Mouse (Mus musculus) brain, embryonic 14.5 days (tissue): Measurements from ENCODE around the gene Creb3l2. TPM values are rescaled to one million over a fixed set of nuclear protein-coding genes. Genes with fewer than 3 reads are reported as not detected.
A peak's percentile ranks its signal among the peaks of the same experiment; 100 is the strongest.
"Not testable (repeated sequence)": the region's sequence is repeated elsewhere in the genome, so short reads cannot be mapped to it uniquely, and the experiment has no call there.

Source experiments
- DNase-seq: peaks from one replicate; pipeline ENCODE4 v3.0.0-alpha.2; 2011; ENCODE audit warnings: low read depth
- CTCF ChIP-seq: fragments of 200-500 bp; IDR thresholded peaks from 2 replicates; pipeline ENCODE4 v1.5.1; 2012; ENCODE audit warnings: inconsistent platforms, mild to moderate bottlenecking, moderate library complexity, borderline replicate concordance; ENCODE audit not compliant: insufficient read depth, insufficient read length; ENCODE audit errors: extremely low read depth
- POLR2A ChIP-seq: fragments of 200-500 bp; IDR thresholded peaks from 2 replicates; pipeline ENCODE4 v1.6.1; 2012; ENCODE audit warnings: mild to moderate bottlenecking, inconsistent platforms, borderline replicate concordance; ENCODE audit not compliant: poor library complexity, insufficient read depth, insufficient read length, severe bottlenecking; ENCODE audit errors: extremely low read depth
- polyA plus RNA-seq: library from polyadenylated mRNA; depleted of rRNA; stranded (reverse); fragments of >200 nt; gene quantifications from 2 replicates; pipeline ENCODE4 v1.2.3, GENCODE M21; 2012

Gene Creb3l2
- polyA plus RNA-seq, 1 experiment, result 6.4 TPM

DNA sequence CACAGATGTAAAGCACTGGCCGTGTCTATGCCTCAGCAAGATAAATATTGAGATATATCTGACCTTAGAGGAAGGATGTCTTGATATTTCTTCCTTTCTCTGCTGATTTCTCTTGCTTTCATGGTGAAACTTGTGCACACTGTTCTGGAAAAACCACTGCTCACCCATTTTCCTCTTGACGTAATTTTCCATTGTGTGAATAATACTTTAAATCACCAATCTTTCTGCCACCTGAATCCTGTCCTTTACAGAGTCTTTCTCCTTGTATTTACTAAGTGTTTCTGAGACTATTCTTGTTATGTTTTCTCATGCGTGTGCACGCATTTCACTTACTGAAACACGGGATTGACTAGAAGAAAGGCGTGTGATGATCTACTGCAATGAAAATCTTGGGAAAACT is 18.7 kb upstream of the Creb3l2 start:
- no peak for DNase-seq
- TF ChIP-seq POLR2A (no peak), CTCF (no peak)

DNA sequence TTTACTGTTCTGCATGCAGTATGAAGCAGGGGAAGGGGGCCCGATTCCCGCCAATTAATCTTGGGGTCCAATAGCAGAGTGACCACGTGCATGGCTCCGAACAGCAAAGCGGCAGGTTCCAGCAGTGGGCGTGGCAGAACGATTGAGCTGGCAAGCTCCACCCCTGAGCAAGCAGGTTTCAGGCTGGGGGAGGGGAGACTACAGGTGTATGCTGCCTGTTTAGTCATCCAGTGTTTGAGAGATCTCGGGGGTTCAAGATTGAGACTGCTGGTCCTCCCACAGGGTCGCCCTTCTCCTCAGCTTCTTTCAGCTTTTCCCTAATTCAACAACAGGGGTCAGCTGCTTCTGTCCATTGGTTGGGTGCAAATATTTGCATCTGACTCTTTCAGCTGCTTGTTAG is 17.7 kb upstream of the Creb3l2 start:
- DNase-seq, result not testable (repeated sequence)

DNA sequence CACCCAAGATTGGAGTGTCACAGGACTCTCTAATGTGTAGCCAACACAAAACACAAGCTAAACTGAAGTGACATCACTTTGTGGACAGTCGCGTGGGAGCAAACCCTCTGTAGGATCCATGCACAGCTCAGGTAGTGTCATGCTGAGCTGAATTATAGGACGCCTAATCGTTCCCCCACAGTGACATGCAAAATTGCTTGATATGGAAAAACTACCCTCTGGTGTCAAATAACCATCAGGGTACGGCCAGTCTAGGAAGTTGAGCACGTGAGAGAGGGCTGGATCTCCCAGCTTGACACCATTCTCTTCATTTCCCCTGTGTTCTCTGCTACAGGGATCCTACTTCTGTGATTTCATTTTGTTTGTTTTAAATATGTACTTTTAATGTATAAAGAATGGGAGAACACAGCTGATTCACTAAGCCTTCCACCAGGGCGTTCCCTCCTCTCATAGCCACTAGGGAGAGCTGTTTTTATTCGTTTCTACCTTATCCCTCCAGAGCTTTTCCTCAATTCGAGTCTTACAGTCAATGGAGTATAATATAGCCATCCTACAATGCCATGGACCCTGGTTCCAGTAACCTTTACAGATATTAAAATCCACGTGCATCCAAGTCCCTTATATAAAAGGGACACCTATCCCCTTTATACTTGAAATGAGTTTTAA is 16.2 kb upstream of the Creb3l2 start:
- TF ChIP-seq CTCF (peak; percentile 18; the same call in 1 of the 2 replicates), POLR2A (no peak)
- peak; percentile 7 for DNase-seq

DNA sequence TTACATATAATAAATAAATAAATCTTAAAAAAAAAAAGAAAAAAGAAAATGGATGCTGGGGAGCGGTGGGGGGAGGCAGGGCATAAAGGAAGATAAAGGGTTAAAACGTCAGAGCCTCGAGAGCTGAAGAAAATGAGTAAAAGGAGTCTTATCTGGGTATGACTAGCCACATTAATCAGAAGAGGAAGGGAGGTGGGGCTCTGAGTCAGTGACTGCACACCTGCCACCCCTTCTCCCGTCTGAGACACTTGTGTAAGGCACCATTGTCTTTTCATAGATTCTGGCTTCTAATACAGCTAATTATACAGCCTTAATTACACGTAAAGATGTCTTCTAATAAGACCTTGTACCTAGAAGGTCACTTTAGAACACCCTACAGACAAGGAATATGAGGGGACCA is 13.6 kb upstream of the Creb3l2 start:
- no peak for DNase-seq

DNA sequence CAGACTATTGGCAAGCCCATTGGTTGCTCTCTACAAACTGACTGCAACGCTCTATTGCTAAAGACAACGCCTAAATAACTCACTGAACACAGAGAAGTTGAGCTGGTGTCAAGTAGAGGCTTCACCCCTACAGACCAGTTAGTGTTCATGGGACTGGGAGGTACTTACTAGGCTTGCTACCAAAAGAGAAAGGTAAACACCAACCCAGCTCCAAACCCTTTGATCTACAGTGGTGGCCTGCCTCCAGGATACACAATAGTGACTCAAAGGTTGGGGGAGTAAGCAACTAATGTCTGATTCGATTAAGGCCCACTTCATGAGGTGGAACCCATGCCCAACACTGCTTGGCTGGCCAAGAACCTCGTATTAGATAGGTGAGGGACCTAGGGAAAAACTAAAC is 11.1 kb upstream of the Creb3l2 start:
- no peak for TF ChIP-seq POLR2A
- TF ChIP-seq CTCF, result no peak
- DNase-seq, result no peak

More for the DNA sequence above, 13.6 kb upstream of the Creb3l2 start:
- TF ChIP-seq CTCF, result no peak
- TF ChIP-seq POLR2A, result no peak

DNA sequence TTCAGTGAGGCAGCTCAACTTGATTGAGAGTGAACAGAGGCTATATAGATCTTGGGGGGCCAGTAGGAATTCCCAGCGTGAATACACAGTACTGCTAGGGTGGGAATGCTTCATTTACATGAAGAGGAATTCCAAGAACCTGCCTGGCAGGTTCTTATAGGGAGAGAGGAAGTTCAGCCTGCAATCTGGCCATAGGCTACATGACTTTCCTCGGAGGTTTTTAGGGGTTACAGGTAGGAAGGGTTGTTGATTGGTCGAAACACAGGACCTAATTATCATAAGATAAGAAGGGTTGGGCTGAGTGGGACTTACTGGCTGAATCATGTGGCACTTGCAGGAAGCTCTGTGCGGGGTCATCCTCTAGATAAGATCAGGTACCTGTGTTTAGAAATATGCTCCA is 9.7 kb upstream of the Creb3l2 start:
- TF ChIP-seq POLR2A (no peak), CTCF (no peak)

DNA sequence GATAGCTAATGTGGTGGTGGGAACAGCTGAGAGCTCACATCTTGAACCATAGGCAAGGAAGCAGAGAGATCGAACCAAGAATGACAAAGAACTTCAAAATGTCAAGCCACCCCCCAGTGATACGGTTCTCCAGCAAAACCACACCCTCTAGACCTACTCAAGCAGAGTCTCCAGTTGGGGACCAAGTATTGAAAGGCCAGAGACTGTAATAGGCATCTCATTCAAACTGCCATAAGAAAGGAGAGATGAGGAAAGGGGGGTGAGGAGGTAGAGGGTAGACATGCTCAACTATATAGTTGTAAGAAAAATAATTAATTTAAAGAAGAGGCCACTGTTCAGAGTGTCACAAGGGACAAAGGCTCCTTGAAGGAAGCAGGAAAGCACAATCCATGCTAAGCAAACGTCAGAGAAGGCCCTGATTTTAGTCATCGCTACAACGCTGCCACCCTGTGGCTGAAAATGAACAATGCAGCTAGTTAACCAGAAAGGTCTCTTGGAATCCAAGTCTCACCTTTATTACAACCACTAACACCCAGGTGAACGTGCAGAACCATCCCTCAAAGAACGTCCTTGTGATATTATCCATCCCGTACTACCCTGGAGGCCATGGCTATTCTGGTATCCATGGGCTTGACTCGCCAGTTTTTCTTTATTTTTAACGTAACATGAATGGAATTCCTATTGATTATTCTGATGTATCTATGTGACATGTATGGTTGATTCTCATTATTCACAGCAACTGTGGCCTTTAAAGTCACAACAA is 5.9 kb upstream of the Creb3l2 start:
- peak; percentile 85 for DNase-seq
- TF ChIP-seq POLR2A, result no peak
- peak; percentile 82 for TF ChIP-seq CTCF

More for the DNA sequence above, 9.7 kb upstream of the Creb3l2 start:
- DNase-seq, result no peak

DNA sequence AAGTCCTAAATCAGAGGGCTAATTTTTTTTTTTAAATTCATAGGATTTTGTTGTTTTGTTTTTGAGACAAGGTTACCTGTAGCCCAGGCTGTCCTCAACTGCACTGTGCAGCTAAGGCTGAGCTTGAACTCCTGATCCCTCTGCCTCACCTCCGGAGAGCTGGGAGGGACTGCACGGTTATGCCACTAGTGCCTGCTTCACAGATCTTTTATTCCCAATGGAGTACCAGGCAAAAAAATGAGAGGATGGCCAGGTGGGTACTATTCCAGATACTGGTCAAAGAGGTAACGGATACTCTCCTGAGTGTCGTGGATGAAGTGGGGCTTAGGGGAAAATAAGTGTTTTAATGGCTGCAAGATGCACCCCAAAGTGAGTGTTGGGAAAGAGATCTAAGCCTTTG is 835 bp upstream of the Creb3l2 start:
- DNase-seq, result no peak

DNA sequence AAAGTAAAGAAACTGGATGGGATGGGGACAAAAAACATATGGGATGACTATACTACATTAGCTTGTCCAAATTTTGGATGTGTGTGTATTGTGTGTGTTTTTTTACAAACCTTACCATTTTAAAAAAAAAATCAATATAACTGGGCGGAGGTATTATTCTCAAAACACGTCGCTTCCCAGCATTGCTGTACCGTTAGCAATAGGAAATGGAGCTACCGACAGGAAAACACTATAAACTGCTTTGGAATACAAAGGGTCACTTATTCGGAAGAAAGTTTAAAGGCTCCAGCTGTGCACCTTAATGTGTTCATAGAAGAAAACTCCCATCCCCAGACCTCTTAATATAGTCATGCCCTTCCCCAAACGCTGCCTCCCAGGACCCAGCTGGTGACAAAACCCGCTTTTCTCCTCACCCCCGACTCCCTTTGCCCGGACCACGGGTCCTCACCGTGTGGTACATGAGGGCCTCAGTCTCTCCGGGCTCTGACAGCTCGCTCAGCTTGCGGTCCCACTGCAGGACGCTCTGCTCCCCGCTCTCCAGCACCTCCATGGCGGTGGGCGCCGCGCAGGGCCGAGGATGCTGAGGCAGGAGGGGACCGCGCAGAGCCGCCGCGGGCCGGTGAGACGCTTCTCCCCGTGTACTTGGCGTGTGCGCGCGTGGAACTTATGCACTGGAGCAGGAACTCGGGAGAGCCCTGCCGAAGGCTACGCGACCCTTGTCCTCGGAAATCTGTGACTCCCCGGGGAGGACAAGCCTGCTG is 515 bp downstream of the Creb3l2 start:
- TF ChIP-seq CTCF (no peak), POLR2A (no peak)
- no peak for DNase-seq

More for the DNA sequence above, 835 bp upstream of the Creb3l2 start:
- TF ChIP-seq CTCF (no peak), POLR2A (no peak)

DNA sequence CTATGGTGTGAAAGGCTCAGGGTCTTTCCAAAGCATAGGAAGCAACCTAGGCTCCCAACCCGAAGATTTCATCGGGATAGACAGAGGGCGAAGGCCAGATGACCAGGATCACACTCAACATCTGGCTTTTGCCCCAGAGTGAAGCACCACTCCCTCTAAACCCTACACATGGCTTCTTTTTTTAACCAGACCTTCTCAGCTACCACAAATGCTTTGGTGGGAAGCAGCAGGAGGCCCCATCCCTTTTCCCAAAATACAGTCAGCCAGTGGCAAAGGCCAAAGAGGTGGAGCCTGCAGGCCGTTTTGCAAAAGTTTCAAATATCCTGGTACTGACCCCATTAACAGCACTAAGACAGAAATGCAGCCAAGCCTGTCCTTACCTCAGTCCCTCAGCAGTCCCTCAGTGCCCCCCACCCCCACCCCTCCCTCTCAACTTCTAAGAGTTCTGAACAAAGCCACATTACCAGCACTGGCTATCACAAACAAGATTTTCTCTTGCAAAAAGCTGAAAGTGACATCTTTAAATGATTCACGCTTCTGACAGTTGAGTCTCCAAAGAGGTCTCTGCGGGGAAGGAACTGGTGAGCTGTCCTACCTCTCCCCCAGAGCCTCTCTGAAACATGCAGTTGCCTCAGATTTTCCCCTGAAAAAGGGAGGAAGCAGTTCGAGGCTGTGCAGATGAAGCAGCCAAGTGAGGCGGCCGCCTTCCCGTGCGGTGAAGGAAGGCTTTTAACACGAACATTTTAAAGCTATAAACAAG is 1.3 kb downstream of the Creb3l2 start:
- TF ChIP-seq POLR2A (no peak), CTCF (no peak)
- DNase-seq, result peak; percentile 28

DNA sequence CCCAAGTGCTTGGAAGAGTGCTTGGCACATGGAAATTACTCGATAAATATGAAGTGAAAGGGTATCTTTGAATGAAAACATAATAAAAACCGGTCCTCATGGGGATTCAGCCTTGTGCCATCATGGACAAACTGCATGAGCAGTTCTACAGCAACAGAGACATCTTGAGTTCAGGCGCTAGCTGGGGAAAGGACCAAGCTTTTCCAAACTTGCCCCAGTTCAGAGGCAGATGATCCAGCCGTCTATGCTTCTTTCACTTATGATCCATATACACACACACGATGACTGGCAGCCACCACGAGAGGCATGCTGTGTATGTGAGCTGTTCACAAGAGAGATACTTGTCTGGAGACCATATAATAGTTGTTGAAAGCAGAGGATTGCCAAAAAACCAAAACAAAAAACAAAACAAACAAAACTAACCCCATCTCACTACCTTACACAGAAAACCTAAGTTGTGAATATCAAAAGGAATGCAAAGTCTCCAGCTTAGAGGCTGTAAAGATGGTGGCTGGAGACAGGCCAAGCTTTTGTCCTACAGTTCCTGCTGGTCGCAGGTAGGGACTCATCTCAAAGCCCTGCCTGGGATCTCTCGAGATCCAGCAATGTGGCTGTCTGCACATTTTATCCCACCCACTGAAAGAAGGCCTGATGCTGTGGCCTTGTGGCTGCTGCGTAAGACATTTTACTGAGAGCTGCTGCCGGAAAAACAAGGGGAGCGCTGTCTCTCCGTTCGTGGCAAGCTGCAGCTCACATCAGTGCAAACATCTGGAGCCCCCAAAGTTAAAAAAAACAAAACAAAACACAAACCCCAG is 2.1 kb downstream of the Creb3l2 start:
- peak; percentile 6 for DNase-seq
- TF ChIP-seq CTCF (no peak), POLR2A (no peak)

DNA sequence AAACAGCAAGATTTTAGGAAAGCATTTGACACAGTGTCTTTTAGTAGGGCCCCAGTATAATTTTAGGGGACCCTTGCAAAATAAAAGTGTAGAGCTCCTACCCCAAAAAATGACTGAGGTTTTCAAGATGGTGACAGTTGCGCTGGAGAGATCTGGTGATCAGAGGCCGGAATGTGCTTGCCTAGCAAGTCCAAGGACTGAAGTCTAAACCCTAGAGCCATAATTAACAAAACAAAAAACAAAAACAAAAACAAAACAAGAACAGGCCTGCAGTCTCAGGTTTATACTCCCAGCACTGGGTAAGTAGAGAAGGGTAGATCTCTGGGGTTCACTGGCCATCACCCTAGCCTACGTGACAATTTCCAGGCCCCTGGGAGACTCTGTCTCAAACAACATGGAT is 3.4 kb downstream of the Creb3l2 start:
- DNase-seq, result no peak
- TF ChIP-seq POLR2A (no peak), CTCF (no peak)
